Mouse (Mus musculus) monocyte, adult 5-6 weeks (primary cell): ENCODE measurements around the gene Cd55b. TPM values are rescaled to one million over a fixed set of nuclear protein-coding genes. Genes with fewer than 3 reads are reported as not detected.

Experiments
- ATAC-seq: fragments of 153-309, 156-312 bp; replicated peaks from 2 replicates; pipeline ENCODE4 v1.8.0; 2017; ENCODE audit warnings: mild to moderate bottlenecking; ENCODE audit not compliant: low TSS enrichment, insufficient number of reproducible peaks, severe bottlenecking, poor library complexity, low FRiP score
- total RNA-seq: library from RNA; stranded (forward); fragments of 200-1000, 200-491, 200-594 nt; gene quantifications from 3 replicates; pipeline ENCODE4 v1.2.3, GENCODE M21; 2017

Gene Cd55b
- total RNA-seq, 1 experiment from 2014 or later, result not detected

GRCm38 (mm10) chr1:130371291-130371690 is 51.5 kb downstream of the Cd55b start:
- ATAC-seq, result no peak

- ATAC-seq, result no peak
Observed at GRCm38 (mm10) chr1:130350077-130350635, 72.7 kb downstream of the Cd55b start.

- ATAC-seq, result no peak
Observed at GRCm38 (mm10) chr1:130342429-130342828, 80.4 kb downstream of the Cd55b start.

Other genes with a start within 250 kb of the Cd55b start
- 76.9 to 93.4 TPM (median 87.0 TPM) in 3 replicates for gene Cd55, start 39.7 kb upstream of the Cd55b start, total RNA-seq
- not detected in 3 replicates for gene Zp3r, start 206.6 kb upstream of the Cd55b start, total RNA-seq
- gene C4bp, start 238.6 kb upstream of the Cd55b start, total RNA-seq, result not detected in 3 replicates